Mouse (Mus musculus): ENCODE measurements around the gene Cxcr2.

Cxcr2 gene

DNA sequence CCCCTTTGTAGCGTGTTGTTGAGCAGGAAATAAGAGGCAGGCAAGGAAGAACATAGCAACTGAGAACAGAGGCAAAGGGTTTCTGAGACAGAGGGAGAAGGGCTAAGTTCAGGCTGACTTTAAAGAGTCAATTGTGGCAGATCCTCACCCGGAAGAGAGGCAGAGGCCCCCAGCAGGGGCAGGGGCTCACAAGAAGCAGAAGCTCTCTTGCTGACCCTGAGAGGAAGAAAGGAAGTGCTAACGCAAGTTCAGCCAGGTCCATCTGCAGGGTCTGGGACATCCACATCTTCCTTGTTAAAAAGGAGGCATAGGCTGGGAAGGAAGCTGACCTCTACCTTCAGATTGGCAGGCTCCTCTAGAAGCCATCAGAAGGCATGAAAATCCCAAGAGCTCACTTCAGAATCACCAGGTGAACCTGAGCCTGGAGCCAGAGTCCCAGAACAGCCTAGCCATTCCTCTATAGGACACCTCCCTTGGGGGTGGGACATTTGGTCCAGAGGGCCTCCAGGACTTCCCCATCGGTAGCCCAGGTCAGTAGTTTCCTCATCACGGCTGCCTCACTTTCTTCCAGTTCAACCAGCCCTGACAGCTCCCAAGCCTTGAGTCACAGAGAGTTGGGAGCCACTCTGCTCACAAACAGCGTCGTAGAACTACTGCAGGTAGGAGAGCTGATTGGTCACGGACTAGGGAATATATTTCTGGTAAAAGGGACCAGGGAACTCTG is at the start of gene Cxcr2:
TSS of gene Cxcr2 (plus strand) at position 529 of the 724 bp plus-strand sequence.
- no peak for DNase-seq

DNA sequence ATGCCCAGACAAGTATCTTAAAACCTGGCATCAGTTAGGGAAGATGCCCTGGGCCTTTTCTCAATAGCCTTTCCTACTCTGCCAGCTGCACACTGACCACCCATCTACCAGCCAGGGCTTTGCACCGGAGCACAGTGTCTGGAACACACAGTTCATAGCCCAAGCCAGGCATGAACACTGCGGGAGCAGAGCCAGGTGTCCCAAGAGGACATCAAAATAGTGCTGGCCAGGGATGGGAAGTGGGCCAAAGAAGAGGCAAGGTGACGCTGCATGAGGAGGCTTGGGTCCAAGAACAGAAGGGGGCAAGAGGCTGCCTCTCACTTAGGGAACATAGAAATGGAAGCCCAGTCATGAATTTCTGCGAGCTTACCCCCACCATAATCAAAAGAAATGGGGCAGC is 48.1 kb upstream of the Cxcr2 start:
- no peak for DNase-seq

DNA sequence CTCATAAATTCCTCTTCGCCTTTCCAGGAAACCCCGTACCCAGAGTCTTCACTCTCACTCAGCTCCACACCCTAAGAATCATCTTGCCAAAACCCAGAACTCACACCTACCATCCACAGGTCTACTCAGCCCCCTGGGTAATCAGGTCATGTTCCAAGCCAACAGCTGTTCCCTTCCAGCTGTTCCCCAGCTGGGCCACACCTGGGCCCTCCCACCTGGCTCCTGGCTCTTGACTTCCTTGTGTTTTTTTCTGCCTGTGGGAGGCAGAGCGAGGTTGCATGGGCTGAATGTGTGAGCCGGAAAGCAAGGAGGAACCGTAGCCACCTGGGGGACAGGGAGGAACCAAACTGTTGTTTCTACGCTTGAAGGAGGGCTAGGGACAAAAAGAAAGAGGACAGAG is 47.6 kb upstream of the Cxcr2 start:
- DNase-seq: no peak

DNA sequence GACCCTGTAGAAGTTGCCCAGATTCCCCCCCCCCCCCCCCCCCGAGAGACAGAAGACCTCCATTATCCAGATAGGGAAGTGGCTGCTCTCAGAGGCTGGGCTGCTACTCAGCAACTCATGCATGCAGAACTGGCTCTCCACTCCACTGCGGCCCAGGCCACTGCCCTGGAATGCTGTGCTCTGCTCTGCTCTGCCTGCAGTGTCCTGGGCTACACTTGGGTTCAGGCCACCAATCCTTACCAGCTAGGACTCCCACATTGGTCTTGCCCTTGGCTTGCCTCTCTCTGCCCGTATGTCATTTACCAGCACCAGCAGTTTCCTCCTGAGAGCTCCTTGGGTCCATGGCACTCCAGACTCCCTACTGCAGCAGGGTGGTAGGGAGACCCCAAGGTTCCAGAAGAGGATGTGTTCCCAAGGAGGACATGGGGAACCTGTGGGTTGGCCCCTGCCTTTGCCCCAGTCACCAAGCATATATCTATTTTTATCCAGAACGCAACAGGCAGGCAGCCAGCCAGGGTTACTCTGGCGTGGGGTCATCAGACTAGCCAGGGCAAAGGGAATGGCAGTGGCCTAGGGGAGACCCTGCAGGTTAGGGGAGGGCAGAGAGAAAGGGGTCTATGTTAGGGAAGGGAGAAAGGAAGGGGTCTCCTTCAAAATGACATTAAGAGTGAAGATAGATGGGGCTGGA is 45.7 kb upstream of the Cxcr2 start:
- DNase-seq: no peak

DNA sequence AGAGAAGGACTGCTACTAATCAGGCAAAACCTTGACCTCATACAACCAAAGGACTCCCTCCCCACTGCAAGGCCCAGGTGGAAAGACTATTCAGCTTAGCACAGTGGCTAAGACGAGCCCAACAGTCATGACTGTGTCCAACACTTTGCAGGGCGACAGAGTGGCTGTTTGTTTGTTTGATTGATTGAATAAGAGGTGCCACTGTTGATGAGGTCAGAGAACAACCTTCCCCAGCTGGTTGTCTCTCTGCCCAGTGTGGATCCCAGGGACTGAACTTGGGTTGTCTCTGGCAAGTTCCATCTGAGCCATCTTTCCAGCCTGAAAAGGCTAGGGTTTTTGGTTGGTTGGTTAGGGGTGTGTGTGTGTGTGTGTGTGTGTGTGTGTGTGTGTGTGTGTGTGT is 44.1 kb upstream of the Cxcr2 start:
- DNase-seq: no peak

DNA sequence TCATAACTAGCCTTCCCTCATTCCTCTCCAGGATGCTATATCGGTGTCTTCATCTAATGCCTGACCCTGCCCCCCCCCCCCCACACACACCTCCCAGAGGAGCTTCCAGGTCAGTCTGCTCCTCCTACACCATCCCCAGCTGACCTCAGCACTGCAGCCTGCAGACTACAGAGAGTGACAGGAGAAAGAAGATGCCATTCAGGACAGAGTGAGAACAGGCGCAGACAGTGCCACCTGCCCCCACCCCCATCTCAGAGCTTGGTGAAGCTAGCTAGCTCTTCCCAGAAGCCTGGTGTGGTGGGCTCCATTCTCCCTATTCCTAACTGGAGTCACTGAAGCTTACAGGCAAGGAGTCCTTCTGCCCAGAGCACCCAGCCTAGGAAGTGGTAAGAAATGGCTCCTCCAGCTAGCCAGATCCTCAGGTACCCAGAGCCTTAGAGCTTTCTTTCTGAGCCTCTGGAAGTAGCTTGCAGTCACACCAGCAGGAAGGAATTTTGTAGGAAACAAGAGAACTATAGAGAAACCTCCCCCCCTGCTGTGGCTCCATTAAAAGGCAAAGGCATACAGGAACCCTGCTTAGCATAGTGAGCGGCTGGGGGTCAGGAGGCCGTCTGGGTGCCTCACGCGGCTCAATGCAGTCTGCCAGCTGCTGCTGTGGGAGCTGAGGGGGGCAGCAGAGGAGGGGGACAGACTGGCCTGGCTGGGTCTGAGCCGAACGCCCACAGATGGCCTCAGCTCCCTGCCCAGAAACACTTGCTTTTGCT is 42.7 kb upstream of the Cxcr2 start:
- DNase-seq: peak; percentile 88

DNA sequence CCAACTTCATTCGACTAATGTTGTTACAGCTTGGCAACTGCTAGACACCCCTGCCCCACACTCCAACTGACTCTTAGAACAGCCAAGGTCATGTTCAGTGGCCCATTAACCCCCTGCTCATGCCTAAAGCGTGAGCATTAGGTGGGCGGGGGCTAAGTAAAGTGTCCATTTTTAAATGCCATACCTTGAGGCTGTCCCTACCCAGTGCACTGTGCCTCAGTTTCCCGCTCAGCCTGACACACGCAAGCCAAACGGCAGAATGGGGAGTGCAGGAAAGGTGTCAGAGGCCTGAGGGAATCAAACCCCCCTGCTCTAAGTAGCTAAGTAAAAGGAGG is 42.1 kb upstream of the Cxcr2 start:
- no peak for DNase-seq

DNA sequence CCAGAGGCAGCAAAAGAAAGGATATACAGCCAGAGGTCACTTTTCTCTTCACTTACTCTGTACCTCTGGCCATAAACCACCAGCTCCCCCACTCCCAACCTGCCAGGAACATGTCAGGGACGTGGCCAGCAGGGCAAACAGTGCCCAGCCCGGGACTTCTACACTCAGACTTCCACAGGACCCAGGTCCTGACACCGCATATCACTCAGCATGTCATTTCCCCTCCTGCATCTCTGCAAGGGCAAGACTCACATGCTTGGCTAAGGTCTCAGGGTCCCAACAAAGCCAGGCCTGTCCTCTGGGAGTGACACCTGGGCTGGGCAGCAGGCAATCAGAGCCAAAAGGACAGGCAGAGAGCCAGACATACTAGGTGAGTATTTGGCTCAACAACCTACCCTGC is 40.7 kb upstream of the Cxcr2 start:
- DNase-seq: no peak

DNA sequence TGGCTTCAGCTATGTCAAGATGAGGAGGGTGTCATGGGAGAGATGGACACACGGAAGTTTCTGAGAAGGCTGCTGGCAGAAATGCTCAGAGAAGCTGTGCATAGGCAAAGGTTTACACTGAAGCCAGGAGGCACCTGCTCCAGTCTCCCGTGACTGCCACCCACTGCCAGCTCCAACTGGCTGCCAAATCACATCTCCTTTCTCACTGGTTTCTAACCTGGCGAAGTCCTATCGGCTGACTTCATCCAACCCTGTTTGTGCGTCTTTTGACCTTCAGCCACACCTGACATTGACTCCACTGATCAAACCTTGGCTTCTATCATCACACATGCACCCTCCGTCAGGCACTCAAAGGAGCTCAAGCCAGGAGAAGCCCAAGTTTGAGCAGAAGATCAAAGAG is 35.9 kb upstream of the Cxcr2 start:
- no peak for DNase-seq

DNA sequence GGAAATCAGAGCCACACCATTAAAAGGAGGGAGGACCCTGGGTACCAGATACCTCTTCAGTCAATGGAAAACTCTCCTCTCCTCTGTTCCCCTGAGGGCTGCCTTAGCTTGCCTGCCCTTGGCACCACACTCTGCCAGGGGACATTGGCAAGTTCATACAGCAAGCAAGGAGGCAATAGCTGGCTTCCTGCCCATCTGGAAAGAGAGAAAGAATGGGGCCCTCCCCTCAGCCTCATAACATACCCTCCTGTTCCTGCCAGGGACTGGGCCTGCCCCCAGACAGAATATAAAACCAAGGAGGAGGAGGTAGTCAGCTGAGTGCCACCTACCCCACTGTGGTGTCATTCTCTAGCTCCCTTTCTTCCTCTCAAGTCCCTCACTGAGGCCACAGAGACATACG is 34.7 kb upstream of the Cxcr2 start:
- DNase-seq: no peak

DNA sequence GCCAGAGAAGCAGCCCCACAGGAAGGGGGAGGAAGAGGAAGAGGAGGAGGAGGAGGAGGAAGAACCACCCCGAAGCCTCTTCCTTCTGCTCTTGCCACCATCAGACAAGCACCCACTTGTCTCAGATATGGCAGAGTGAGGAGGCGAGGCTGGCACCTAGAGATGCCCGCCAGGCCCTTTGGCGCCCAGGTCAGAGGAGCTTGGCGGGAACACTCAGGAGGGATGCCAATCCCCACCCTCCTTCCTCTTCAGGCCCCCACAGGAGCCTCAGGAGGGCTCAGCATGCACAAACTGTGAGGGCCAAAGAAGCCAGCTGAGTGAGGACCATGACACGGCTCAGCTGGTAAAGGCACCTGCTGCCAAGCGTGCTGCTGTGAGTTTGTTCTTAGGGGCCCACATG is 32.7 kb upstream of the Cxcr2 start:
- DNase-seq: no peak

DNA sequence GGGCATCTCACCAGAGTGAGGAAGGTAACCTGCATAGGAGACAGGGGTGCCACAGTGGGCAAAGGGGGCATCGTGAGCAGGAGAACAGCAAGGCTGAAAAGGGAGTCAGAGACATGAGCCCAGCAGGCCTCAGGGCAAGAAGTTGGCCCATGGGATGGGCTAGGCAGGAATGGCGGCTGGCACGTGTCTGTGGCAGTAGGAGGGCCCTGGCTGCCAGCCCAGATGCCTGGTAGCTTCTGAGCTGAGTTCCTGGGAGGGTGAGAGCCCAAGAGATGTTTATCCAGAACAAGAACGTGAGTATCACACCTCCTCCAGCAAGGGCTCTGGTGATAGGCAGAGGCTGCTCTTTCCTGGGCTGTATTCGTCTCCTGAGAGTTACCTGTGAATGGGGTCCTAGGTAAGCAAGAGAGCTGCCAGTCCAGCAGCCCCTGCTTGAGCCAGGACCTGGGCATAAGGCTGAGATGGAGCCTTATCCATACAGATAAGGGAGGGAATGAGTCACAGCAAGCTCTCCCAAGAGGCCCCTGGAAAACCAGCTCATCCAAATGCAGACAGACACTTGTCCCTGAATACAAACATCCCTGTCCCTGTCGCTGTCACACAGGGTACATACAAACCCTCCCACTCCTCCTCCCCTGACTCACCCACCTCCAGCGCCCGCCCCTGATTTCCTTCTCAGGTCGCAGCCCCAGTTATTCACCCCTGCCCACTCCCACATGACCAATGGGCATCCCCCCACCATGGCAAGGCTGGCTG is 31.8 kb upstream of the Cxcr2 start:
- DNase-seq: no peak

DNA sequence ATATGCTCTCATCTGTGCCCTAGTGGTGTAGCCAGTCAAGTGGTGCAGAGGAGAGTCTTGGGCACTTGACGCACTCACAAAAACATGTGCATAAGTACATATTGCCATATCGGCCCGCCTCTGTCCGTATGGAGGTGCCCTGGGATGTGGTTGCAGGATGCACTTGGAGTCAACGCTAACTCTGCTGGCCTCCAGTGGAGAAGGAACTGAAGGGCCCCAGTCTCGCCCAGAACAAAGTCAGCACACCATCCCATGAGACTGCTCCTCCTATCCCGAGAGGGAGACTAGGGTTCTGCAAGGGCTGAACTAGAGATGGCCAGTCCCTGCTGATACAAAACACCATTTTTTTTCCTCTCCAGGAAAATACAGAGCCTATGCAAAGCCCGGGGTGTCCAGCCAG is 30.6 kb upstream of the Cxcr2 start:
- no peak for DNase-seq

DNA sequence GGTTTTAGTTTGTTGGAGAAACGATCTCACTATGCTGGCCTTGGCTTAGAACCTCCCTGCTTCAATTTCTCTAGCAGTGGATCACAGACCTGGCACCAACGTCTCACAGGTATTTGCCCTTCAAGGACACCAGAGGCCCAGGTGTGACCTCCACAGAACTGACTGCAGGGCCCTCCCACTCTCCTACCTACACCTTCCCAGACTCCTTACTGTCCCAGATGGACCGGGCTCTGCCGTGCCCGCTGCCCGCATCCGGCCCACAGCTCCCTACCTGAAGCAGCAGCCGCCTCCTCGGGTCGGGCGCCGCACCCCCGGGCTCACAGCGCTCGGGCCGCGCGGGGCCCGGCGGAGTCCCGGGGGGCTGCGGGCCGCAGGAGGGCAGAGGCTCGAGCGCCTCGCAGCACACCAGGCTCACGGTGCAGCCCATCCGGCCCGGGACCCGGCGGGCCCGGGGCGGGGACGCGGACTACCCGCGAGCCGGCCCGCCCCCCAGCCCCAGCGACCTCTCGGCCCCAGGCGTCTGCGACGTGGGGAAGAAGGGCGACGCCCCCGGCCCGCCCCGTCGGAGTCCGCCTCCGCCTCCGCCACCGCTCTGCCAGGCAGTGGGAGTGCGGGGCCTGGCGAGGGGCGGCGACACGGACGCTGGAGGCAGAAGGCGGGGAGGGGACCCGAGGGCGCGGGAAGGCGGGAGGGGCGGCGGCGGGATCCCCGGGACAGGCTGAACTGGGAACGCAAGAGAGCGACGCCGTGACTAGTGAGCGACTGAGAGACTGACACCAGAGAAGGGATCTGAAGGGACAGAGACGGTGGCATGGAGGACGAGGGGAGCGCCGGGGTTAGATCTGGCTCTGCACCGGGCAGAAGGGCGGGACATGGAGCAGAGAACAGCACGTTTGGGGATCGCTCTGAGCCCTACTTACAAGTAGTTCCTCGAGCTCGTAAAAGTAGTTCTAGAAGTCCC is 29.5 kb upstream of the Cxcr2 start, which contains the start of gene Tns1:
TSS of gene Tns1 (minus strand) at position 429 of the 961 bp plus-strand sequence.
- peak; percentile 76 for DNase-seq

DNA sequence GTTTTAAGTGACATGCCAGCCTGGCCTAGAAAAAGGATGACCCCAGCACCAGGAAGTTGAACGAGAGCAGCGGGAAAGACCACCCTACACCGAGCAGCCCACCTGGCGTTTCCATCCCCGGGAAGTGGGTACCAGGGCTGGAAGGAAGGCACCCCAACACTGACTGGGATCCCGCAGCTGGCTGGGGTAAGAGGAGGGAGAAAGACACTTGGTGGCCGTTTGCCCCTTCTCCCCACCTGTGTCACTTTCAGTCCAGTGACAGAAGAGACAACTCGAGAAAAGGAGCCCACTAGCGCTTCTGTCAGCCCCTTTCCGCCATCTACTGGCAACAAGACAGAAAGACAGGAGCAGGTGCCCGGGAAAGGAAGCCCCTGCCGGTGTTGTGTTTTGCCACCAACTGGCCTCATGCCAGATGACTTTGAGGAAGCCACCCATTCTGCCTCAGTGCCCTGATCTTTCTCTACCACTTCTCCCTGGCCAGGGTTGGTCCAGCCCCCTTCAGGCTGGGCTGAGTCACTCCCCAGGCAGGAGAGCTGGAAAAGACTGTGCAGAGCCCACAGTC is 28.7 kb upstream of the Cxcr2 start, which contains the start of gene Rufy4:
TSS of gene Rufy4 (plus strand) at position 551 of the 562 bp plus-strand sequence.
- peak; percentile 87 for DNase-seq

DNA sequence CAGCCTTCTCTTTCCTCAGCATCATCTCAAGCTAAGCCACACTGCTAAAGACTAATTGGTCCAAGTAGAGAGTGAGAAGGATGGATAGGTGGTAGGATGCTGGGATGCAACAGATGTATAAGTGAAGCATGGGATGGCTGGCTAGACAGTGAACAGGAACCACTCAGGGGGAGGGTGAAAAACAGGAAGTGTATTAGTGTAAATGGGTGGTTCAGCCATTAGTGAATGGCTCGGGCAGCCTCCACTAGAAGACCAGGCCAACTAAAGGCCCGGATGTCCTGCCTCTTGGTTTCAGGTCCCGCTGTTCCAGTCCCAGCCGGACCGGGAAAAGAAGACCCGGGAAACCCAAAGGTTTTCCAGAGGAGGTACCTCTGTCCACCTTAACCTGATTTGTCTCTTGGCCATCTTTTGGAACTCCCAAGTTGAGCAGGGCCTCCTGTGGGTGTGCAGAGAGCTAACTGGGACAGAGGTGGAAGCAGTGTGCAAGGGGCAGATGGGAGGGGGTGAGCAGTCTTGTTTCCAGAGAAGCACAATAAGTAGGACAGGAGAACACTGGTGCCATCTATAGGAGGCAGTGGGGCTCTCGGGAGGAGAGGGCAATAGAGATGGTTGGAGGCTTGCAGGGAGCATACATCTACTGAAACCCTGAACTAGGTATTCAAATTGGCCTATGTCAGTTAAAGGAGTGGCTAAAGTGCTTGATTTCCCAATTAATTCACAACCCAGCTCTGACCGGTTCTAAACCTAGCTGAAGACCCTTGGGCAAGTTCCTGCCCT is 22.7 kb upstream of the Cxcr2 start:
- no peak for DNase-seq

DNA sequence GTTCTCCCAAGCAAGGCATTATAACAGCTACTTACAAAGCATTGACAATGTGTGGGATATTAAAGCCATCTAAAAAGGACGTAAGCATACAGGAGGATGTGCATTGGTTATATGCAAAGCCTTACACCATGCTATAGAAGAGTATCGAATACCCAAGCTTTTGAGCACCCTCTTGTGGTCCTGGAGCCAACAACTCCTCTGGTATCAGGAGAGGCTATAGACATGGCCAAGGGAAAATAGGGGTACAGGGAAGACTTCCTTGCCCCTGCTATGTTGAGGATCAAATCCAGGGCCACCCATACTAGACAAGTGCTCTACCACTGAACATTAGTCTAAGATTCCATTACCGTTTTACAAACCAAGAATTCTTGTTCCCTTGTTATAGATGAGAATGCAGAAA is 21.8 kb upstream of the Cxcr2 start:
- DNase-seq: no peak

DNA sequence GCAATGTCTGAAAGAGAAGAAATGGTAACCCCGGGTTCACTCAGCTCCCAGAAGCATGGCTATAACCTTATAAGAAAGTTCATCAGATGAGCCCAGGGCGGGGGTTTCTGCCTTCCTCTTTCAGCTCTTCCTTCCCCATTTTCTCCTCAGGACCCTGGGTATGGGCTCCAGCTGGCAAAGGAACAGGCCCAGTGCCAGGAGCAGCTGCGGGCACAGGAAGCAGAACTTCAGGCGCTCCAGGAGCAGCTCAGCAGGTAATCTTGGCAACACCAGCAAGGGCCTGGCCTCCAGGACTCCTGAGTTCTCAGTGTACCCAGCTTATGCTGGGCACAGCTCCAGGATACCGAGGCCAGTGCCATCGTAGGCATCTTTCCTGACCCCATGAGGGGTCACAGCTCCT is 19.8 kb upstream of the Cxcr2 start:
- no peak for DNase-seq

DNA sequence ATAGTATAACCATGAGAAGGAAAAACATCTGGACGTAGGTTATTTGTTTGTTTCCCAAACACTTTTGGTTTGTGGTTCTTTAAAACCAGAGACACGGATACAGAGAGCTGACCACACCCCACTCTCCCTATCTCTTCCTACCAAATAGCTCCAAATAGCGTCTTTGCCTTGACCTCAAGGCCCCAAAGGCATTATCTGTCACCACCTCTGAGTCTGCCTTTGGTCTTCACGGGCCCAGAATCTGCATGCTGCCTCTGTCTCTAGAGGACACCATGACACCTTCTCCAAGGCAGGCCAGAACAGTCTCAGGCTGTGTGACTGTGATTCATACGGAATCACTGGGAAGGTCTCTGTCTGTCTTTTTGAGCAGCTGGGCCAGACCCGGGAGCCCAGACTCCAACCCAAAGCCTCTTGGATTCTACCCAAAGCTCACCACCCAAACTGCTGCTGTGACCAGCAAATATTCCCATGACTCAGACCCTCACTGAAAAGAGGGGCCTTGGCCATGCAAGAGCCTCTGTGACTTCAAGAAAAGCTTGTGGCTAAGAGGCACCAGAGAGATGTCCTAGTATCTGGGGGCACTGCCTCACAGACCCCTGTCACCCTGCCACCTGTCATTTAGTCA is 18.4 kb upstream of the Cxcr2 start:
- DNase-seq: no peak

DNA sequence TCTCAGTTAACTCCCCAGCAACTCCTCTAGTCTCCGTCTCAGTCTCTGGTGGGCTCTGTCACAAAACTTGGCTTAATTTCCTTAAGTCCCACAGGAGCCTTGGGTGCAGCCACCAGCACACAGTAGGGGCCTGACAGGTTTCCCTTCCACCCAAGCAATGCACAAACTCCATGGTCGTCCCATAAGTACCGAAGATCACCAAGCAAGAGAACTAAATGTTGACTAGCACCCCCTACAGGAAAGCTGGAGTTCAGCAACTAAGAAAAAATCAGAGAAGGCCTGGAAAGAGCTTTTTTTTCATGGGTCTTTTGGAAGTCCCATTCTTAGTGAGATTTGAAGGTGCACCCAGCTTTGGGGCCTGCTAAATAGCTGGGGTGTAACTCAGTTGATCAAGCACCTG is 14.4 kb upstream of the Cxcr2 start:
- peak; percentile 11 for DNase-seq
